Mouse (Mus musculus) megakaryocyte-erythroid progenitor cell, adult 5-6 weeks (primary cell): ENCODE measurements around the gene Nol4l. TPM values are rescaled to one million over a fixed set of nuclear protein-coding genes. Genes with fewer than 3 reads are reported as not detected.
A peak's percentile ranks its signal among the peaks of the same experiment; 100 is the strongest.

Experiments
- ATAC-seq: replicated peaks from 2 replicates; pipeline ENCODE4 v1.8.0; 2016; ENCODE audit warnings: mild to moderate bottlenecking, inconsistent platforms; ENCODE audit not compliant: severe bottlenecking, poor library complexity, low FRiP score, low TSS enrichment
- total RNA-seq, 2 experiments: library from RNA; stranded (forward) in 1 of 2; stranded (reverse) in 1 of 2; fragments of 200-1000, 215-1000 nt in 1 of 2; fragments of >200 nt in 1 of 2; fragmentation: Nextera tagmentation in 1 of 2; gene quantifications; 2 replicates each; pipeline ENCODE4 v1.2.3; 2014 to 2017

The Nol4l gene
- total RNA-seq, 2 experiments from 2014 or later = 10.4 to 13.3 TPM

GRCm38 (mm10) chr2:153492179-153492517 is 37.6 kb downstream of the Nol4l start:
- ATAC-seq = no peak

GRCm38 (mm10) chr2:153491512-153492178 is 38.1 kb downstream of the Nol4l start:
- no peak for ATAC-seq

DNA sequence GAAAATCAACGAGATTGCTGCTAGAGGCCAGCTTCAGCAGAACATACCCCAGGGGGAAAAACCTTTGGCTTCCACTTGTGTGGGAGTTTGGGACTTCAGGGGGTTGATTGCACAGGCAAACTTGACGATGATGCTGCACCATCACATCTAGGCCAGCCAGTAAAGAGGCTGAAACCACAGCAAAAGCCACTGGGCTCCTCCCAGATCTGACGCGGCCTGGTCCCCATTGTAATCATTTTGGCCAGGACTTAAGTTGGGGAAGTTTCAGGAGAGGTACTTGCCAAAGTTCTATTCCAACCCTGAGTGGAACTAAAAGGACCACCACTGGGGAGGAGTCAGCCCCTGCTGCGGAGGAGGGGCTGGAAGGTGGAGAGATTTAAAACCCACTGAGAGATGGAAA is 38.8 kb downstream of the Nol4l start:
- ATAC-seq = no peak

DNA sequence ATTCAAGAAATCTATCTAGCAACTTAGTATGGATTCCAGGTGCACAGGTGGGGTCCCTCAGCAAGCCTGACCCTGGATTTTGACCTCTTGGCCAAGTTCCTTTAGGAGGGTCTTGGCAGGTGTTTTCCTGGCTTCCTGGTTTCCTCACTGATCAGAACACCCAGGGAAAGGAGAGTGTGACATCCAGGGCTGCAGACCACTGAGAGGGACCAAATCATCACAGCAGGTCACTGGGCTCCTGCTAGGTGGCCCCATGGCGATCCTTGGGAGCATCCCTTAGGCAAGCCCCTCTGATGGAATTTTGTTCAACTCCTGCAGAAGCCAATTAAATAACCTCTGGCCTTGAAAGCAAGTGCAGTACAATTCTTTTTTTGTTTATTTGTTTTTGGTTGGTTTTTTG is 39.7 kb downstream of the Nol4l start:
- ATAC-seq = no peak

GRCm38 (mm10) chr2:153484071-153484470 is 45.7 kb downstream of the Nol4l start:
- no peak for ATAC-seq

DNA sequence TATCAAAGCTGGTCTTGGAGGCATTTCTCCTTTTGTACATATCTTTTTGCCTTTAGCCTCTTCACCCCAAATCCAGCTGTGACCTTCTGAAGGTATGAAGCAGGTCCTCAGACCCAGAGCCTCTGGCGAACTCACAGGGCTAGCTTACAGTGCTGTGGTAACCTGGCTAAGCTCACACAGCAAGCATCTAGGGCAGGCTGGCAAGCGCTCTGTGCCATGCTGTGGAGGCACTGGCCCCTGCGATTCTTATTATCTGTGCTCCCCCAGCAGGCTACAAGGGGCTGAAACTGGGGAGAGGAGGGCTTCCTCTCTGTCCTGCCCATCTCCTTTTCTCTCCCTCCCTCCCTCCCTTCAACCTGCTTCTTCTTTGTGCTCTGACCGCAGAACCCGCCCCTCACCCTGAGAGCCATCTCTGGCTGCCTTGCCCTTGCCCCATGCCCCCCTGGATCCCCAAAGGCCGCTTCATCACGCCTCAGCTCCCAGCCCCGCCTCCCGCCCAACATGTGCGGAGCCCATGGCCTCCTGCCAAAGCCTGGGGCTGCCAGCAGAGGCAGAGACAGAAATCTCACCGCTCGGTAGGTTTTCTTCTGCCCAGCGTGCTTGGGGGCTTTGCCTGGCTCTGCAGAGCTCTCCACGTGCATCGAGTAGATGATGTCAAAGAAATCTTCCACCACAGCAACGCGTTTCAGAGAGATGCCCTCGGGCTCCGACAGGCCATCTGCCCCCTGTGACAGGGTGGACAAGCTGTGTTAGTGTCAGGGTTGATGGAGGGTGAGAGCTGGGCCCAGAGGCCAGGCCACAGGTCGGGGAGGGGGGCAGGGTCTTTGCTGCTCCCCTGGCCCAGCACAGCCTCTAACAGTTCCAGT is 46.4 kb downstream of the Nol4l start:
- ATAC-seq = peak; percentile 85

- ATAC-seq = no peak
These were observed 48.0 kb downstream of the Nol4l start for GRCm38 (mm10) chr2:153481861-153482120.

DNA sequence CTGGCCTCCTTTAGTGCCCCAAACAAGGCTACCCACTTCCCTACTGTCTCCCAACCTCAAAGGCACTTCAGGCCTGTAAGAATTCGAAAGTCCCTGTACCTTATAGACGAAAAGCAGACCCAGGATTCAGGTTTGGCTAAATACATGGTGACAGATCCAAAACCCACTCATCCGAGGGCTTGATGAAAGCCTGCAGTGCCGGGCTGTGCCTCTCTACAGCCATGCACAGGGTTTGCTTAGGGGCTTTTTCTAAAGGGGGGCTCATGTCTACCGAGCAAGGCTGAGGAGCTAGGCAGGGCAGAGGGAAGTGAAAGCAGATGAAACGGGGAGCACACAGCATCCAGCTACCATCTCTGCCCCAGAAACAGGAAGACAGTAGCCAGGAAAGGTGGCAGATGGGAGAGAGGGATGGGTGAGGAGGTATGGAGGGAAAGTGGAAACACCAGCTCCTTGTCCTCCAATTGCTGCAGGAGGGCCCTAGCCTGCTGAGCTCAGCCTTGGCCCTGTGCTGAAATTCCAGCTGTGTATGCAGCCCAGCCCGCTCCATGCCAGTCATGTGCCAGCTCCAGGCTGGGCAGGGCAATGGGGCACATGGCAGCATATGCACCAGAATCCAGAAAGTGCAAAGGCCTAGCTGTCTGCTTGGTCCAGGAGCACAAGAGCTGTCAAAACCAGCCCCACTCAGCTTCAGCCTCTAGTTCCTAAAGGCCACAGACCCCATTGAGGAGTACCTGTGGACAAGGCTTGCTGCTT is 48.5 kb downstream of the Nol4l start:
- no peak for ATAC-seq

DNA sequence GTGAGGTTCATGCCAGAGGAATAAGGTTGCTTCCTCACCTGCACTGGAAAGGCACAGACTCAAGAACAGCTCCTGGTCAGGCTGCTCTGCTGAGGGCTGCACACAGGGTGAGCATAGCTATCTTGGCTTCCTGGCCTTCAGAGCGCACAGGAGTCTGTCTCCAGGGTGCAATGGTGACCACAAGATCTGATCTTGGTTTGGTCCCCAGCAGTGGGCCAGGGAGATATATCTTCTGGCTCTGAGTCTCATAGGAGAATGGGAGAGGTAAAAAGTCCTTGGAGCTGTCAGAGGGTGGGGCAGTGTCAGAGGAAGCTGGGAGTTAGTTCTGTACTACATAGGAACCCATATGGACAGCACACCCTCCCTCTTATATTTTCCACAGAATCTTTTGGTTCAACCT is 50.3 kb downstream of the Nol4l start:
- 0 out of 2 replicates have a peak, but pooled peaks have one; percentile 11 for ATAC-seq

GRCm38 (mm10) chr2:153478583-153478982 is 51.2 kb downstream of the Nol4l start:
- ATAC-seq = peak; percentile 47

- ATAC-seq = no peak
These were observed 54.4 kb downstream of the Nol4l start for GRCm38 (mm10) chr2:153475114-153476112.

DNA sequence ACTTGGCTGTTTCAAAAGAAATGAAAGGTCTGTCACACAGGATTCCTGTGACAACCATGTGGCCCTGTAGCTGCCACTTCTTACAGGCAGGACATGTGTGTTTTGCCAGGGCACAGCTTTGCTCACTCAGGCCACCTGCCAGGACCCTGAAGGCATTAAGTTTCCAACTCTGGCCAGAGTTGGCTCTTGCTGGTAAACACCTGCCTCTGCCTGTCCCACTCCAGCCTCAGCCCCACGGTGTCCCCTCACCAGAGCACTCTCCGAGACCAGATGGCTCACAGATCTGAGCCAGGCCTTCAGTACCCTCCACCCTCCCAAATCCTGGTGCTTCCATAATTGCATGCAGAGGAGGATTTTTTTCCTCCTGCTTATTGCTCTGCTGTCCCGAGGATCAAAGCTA is 58.8 kb downstream of the Nol4l start:
- no peak for ATAC-seq

GRCm38 (mm10) chr2:153469764-153470163 is 60.0 kb downstream of the Nol4l start:
- ATAC-seq = no peak

DNA sequence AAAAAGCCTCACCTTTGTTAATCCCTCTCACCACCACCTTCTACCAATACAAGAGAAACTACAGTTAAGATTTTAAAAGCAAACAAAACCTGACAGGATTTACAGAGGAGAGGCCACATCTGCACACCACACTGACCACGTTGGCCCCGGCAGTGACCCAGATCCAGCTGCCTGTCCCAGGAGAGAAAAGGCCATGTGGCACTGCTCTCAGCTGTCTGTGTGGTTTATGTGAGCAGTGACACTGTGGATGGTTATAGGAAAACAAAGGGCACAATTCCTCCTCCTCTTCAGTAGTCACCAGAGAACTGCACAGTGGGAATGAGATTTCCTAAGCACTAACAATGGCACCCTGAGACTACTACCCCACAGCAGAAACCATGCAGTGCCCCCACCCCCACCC is 60.5 kb downstream of the Nol4l start:
- no peak for ATAC-seq

- ATAC-seq = no peak
These were observed 62.4 kb downstream of the Nol4l start for GRCm38 (mm10) chr2:153467372-153467771.

GRCm38 (mm10) chr2:153463257-153463656 is 66.5 kb downstream of the Nol4l start:
- ATAC-seq = no peak

GRCm38 (mm10) chr2:153458022-153458441 is 71.7 kb downstream of the Nol4l start:
- no peak for ATAC-seq

DNA sequence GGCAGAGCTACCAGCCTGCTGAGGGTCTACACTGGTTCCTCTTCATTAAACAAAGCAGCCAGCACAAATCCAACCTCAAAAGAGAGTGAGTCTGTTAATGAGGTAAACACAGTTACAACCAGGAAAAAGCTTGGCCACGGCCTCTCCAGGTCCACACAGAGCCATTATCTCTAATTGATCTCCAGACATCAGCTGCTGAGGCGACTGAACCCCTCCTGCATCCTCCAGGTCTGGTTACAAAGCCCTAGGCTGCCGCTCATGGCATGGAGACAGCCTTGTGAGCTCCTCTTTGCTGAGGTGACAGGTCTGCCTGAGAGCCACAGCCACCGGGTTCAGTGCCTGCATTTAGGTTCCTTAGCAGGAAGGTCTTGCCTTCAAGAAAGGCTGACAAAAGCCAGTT is 72.3 kb downstream of the Nol4l start:
- no peak for ATAC-seq

DNA sequence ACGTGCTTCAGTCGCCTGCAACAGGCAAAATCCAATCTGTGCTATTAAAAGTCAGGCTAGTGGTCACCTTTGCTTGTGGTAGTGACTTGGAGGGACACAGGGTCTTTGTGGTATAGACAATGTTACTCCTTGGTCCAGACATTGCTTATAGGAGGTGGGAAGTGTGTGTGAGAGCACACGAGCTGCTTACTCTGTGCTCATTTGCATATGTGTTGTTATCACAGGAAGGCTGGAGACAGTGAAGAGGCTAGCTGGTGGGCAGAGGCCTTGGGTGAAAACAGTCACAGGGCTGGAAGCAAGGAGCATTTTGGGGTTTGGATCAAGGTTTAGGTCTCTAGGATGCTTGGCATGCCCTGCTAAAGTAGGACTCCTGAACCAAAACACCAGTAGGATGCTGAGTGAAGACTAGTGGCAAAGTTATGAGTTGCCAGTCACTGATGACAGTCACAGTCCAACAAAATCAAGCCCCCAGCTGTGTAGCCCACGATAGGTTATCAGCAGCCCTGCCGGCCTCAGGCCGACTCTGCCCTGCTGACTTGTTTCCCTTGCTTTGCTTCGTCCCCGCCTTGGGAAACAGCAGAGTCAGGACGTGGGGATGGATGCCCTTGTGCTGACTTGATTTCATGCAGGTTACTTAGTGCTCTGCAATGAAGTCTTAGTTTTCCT is 74.8 kb downstream of the Nol4l start:
- peak; percentile 72 for ATAC-seq
